Mouse (Mus musculus): ENCODE data around the gene Slc25a30.

DNA sequence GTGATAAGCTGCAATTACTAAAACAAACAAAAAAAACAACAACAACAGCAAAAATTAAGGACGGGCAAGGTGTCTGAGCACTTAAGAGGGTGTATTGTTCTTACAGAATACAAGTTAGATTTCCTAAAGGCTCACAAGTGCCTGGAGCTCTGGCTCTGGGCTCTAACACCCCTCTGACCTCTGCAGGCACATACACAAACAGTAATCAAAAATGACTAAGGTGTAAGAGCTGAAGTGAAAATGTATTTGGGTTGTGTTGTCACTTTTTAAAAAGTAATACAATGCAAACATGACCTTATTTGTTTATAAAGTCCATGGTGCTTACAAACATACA, 18.6 kb downstream of the Slc25a30 start:
- TF ChIP-seq POLR2A (IDR thresholded peaks at IDR 0.05; ENCODE audit: borderline replicate concordance, extremely low read depth, low read depth, low read length), result no peak
- no peak for TF ChIP-seq CTCF (IDR thresholded peaks at IDR 0.05; ENCODE audit: insufficient read depth, low read length)

Measured in lung, adult 2 months (tissue).